Mouse (Mus musculus): ENCODE results near the gene Srd5a3.

Srd5a3 gene

GRCm38 (mm10) chr5:76194377-76194945 lies 54.4 kb downstream of the Srd5a3 start:
- no peak for DNase-seq

DNA sequence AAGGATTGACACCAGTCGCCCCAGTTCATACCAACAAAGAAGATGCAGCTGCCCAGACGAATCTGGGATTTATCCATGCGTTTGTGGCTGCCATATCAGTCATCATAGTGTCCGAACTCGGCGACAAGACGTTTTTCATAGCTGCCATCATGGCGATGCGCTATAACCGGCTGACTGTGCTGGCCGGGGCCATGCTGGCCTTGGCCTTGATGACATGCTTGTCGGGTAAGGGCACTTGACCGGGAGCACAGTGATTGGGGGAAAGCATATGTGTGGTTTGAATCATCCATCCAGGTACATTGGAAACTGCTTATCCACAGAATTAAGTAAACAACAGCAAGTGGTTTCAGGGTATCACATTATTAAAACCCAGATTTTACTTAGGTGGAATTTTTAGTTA lies 59.3 kb downstream of the Srd5a3 start:
- no peak for DNase-seq

- no peak for DNase-seq
Measured at GRCm38 (mm10) chr5:76203171-76203570, 63.1 kb downstream of the Srd5a3 start.

Data from kidney, adult 18-20 months (tissue).